Mouse (Mus musculus) retina, embryonic 14.5 days (tissue): Measurements from ENCODE around the gene Hhatl.
A peak's percentile ranks its signal among the peaks of the same experiment; 100 is the strongest.

Experiments
- DNase-seq: peaks from one replicate; pipeline ENCODE4 v3.0.0-alpha.2; 2015; ENCODE audit warnings: low spot score

The Hhatl gene

GRCm38 (mm10) chr9:121791757-121792521 is at the start of gene Hhatl:
TSS of gene Hhatl (minus strand) at chr9:121792507.
- DNase-seq: no peak

- DNase-seq: no peak
These were observed 47.3 kb upstream of the Hhatl start for GRCm38 (mm10) chr9:121839622-121839965.

GRCm38 (mm10) chr9:121838829-121839621 is 46.7 kb upstream of the Hhatl start, which contains the start of gene Ccdc13:
TSS of gene Ccdc13 (minus strand) at chr9:121839461.
- peak; percentile 89 for DNase-seq

- DNase-seq: no peak
These were observed 45.7 kb upstream of the Hhatl start for GRCm38 (mm10) chr9:121838008-121838407.

- DNase-seq: no peak
These were observed 41.5 kb upstream of the Hhatl start for GRCm38 (mm10) chr9:121833825-121834224.

GRCm38 (mm10) chr9:121830956-121831293 is 38.6 kb upstream of the Hhatl start:
- DNase-seq: peak; percentile 92

- peak; percentile 60 for DNase-seq
These were observed 38.1 kb upstream of the Hhatl start for GRCm38 (mm10) chr9:121830243-121830955.

- no peak for DNase-seq
These were observed 37.1 kb upstream of the Hhatl start for GRCm38 (mm10) chr9:121829270-121829992.

- no peak for DNase-seq
These were observed 36.0 kb upstream of the Hhatl start for GRCm38 (mm10) chr9:121828314-121828713.

GRCm38 (mm10) chr9:121826356-121826755 is 34.0 kb upstream of the Hhatl start:
- no peak for DNase-seq

GRCm38 (mm10) chr9:121823991-121824390 is 31.7 kb upstream of the Hhatl start:
- no peak for DNase-seq

- no peak for DNase-seq
These were observed 30.7 kb upstream of the Hhatl start for GRCm38 (mm10) chr9:121823051-121823450.

- DNase-seq: no peak
These were observed 30.3 kb upstream of the Hhatl start for GRCm38 (mm10) chr9:121822585-121822991.

- no peak for DNase-seq
These were observed 28.5 kb upstream of the Hhatl start for GRCm38 (mm10) chr9:121820765-121821164.

GRCm38 (mm10) chr9:121819771-121820471 is 27.6 kb upstream of the Hhatl start:
- DNase-seq: no peak

- DNase-seq: no peak
These were observed 26.9 kb upstream of the Hhatl start for GRCm38 (mm10) chr9:121819073-121819770.

- no peak for DNase-seq
These were observed 22.9 kb upstream of the Hhatl start for GRCm38 (mm10) chr9:121815183-121815582.

GRCm38 (mm10) chr9:121810081-121810821 is 17.9 kb upstream of the Hhatl start:
- DNase-seq: peak; percentile 66

GRCm38 (mm10) chr9:121808511-121808910 is 16.2 kb upstream of the Hhatl start:
- no peak for DNase-seq

GRCm38 (mm10) chr9:121807947-121808346 is 15.6 kb upstream of the Hhatl start:
- no peak for DNase-seq
